Comparison of ENCODE assay signal across 7 mouse cellular contexts in the genomic region with DNA sequence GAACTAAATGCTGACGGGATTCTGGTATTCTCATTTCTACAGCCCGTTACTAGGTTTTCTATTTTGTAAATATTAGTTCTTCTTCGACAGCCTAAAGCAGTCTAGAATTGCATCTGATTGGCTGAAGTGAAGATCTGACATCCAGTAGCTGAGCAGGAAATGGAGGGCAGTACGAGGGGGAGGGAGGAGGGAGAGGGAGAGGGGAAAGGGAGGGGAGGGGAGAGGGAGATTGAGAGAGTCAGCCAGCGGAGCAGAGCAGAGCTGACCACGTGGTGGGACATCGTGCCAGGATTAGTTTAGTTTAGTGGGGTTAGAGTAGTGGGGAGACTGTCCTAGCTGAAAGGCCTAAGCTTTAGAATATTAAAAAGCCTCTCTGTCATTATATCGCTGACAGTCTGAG.
DNase-seq lines count a peak whose midpoint lies in the region; ATAC-seq and TF ChIP-seq lines count a peak whose summit lies in the region.

No protein-coding gene starts in this region.

- ATAC-seq in embryonic facial prominence, embryonic 13.5 days (ENCODE audit: insufficient number of reproducible peaks, insufficient read depth, low FRiP score, low TSS enrichment, low read depth) = peak; percentile 45; the same call in 1 of the 2 replicates
- no peak for ATAC-seq in kidney, postnatal 0 days (replicated peaks; ENCODE audit: low FRiP score, low read depth)
- peak; percentile 45 for ATAC-seq in megakaryocyte-erythroid progenitor cell, adult 5-6 weeks (replicated peaks; ENCODE audit: low FRiP score, low TSS enrichment, poor library complexity, severe bottlenecking)
- no peak for ATAC-seq in inflammation-experienced regulatory T-cells, adult 6 months

- WGBS in embryonic facial prominence, embryonic 13.5 days = 25% methylated on average over 8 of the region's 8 CpGs
- WGBS in kidney, postnatal 0 days = 24% methylated on average over 8 of the region's 8 CpGs

- H3K27ac ChIP-seq in embryonic facial prominence, embryonic 13.5 days = no peak overlapping the region
- H3K27ac ChIP-seq in kidney, postnatal 0 days = no peak overlapping the region

- TF ChIP-seq CTCF in kidney, postnatal 0 days (IDR thresholded peaks at IDR 0.05; ENCODE audit: low read depth) = no peak

- no peaks in the 10 kb centered on the region for H3K9me3 ChIP-seq in embryonic facial prominence, embryonic 13.5 days
- no peaks in the 10 kb centered on the region for H3K9me3 ChIP-seq in kidney, postnatal 0 days (replicated peaks; ENCODE audit: low read length)

- H3K9ac ChIP-seq in embryonic facial prominence, embryonic 13.5 days = no peak overlapping the region
- no peak overlapping the region for H3K9ac ChIP-seq in kidney, postnatal 0 days (ENCODE audit: low read depth, low read length)

- no peaks in the 10 kb centered on the region for H3K36me3 ChIP-seq in embryonic facial prominence, embryonic 13.5 days
- H3K36me3 ChIP-seq in kidney, postnatal 0 days (ENCODE audit: insufficient read depth, low read length) = no peaks in the 10 kb centered on the region

- no peak overlapping the region for H3K4me3 ChIP-seq in embryonic facial prominence, embryonic 13.5 days
- H3K4me3 ChIP-seq in kidney, postnatal 0 days (replicated peaks; ENCODE audit: low read depth, low read length) = no peak overlapping the region

- no peak overlapping the region for H3K4me2 ChIP-seq in embryonic facial prominence, embryonic 13.5 days
- no peak overlapping the region for H3K4me2 ChIP-seq in kidney, postnatal 0 days (ENCODE audit: low read length)

- DNase-seq in brain, adult 2 months (ENCODE audit: low read depth, low spot score) = peak; percentile 31
- DNase-seq in kidney, postnatal 0 days (ENCODE audit: low spot score) = peak; percentile 89
- no peak for DNase-seq in urinary bladder, postnatal 4 days (ENCODE audit: low spot score in 2 of 2)
- no peak for DNase-seq in natural killer cell, adult 2 months (ENCODE audit: low spot score in 2 of 2)

- H3K27me3 ChIP-seq in embryonic facial prominence, embryonic 13.5 days = peaks cover 11% of the 10 kb centered on the region; the same call in 1 of the 2 replicates
- H3K27me3 ChIP-seq in kidney, postnatal 0 days (ENCODE audit: insufficient read depth, low read length) = no peaks in the 10 kb centered on the region

- peaks cover 18% of the 10 kb centered on the region for H3K4me1 ChIP-seq in embryonic facial prominence, embryonic 13.5 days
- peaks cover 8% of the 10 kb centered on the region; the same call in 1 of the 2 replicates for H3K4me1 ChIP-seq in kidney, postnatal 0 days (replicated peaks; ENCODE audit: insufficient read depth, low read length)

Comparison
In these comparisons a context has a peak if more than half of its experiments do, and no peak if none do; other contexts are left out.
1. DNase-seq: peak in brain, adult 2 months (single experiment) and kidney, postnatal 0 days (single experiment); none in urinary bladder, postnatal 4 days (0 of 2) and natural killer cell, adult 2 months (0 of 2).
2. ATAC-seq: peak in embryonic facial prominence, embryonic 13.5 days (single experiment) and megakaryocyte-erythroid progenitor cell, adult 5-6 weeks (single experiment); none in kidney, postnatal 0 days (single experiment) and inflammation-experienced regulatory T-cells, adult 6 months (single experiment).